Mouse (Mus musculus) forebrain, embryonic 12.5 days (tissue): ENCODE measurements around the gene Tsc22d4. TPM values are rescaled to one million over a fixed set of nuclear protein-coding genes. Genes with fewer than 3 reads are reported as not detected.

ENCODE experiments used
- ATAC-seq: fragments of 200-750 bp; cut with Nextera tagmentation; 2 replicates; pipeline ENCODE4 v1.8.0; 2017; ENCODE audit warnings: moderate TSS enrichment; ENCODE audit not compliant: low FRiP score
- H3K27ac ChIP-seq: fragments of 300-500 bp; sonication (generic); 2 replicates; pipeline ENCODE4 v1.5.1; 2016; ENCODE audit warnings: mild to moderate bottlenecking
- H3K27me3 ChIP-seq: fragments of 300-500 bp; sonication (generic); 2 replicates; pipeline ENCODE4 v1.6.1; 2016; ENCODE audit warnings: mild to moderate bottlenecking
- H3K36me3 ChIP-seq: fragments of 300-500 bp; sonication (generic); replicated peaks from 2 replicates; pipeline ENCODE4 v1.6.1; 2016; ENCODE audit warnings: mild to moderate bottlenecking
- H3K4me1 ChIP-seq: fragments of 300-500 bp; sonication (generic); 2 replicates; pipeline ENCODE4 v1.6.1; 2016
- H3K4me2 ChIP-seq: fragments of 300-500 bp; sonication (generic); 2 replicates; pipeline ENCODE4 v1.6.1; 2016; ENCODE audit warnings: mild to moderate bottlenecking, moderate library complexity
- H3K4me3 ChIP-seq: fragments of 300-500 bp; sonication (generic); replicated peaks from 2 replicates; pipeline ENCODE4 v1.5.1; 2016; ENCODE audit warnings: mild to moderate bottlenecking
- H3K9ac ChIP-seq: fragments of 300-500 bp; sonication (generic); 2 replicates; pipeline ENCODE4 v1.6.1; 2016; ENCODE audit warnings: mild to moderate bottlenecking
- H3K9me3 ChIP-seq: fragments of 300-500 bp; sonication (generic); 2 replicates; pipeline ENCODE4 v1.6.1; 2016
- WGBS: fragments of 180-500 bp; shearing (Covaris S2); methylation state at CpG from one replicate; pipeline ENCODE4 v1.1.7; 2016; 5-methylcytosine and 5-hydroxymethylcytosine counted together
- polyA plus RNA-seq: library from polyadenylated mRNA; unstranded; fragments of >200 nt; fragmentation: Nextera tagmentation; extraction: Ambion mirVana; gene quantifications from 2 replicates; pipeline ENCODE4 v1.2.1, GENCODE M21; 2016

Tsc22d4 gene
- polyA plus RNA-seq, 1 experiment from 2014 or later = 73.2 TPM

DNA sequence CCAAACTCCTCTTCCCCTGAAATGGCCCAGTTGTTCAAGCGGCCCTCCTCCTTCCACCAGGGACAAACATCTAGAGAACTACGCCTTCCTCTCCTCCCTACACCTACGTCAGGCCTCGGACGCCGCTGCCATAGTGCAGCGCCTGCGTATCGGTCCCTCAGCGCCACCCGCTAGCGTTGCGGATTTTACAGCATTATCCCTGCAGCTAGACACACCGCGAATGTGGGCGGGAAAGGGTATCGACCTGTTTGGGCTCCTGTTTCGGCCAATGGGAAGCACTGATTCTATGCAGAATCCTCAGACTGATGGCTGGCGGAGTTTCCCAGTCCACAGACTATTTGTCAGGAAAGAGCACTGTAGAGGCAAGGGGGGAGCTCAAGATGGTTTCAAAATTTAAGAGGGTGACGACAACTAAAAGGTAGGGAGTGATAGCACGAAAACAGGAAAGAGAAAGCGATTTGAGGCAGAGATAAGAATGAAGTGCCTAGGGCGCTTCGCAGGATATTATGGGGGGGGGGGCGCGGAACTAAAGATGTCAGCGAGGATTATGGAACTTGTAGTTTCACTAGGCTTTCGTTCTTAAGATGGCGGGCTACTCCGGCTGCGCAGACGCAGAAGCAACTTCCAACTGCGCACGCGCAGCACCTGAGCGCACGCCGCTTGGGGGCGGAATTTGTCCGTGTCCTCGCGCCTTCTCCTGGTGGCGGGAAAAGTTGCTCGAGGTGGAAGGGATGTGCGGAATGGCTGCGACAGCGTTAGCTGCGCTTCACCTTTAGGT is 41.8 kb downstream of the Tsc22d4 start, which contains the start of the genes Mepce and Zcwpw1:
TSS of gene Mepce (minus strand) at position 505 of the 778 bp plus-strand sequence.
TSS of gene Zcwpw1 (plus strand) at position 648 of the 778 bp plus-strand sequence.
- peak; percentile 69 for ATAC-seq
- Histone ChIP-seq H3K4me2 (peak within 1 kb of the TSS; percentile 92), H3K4me3 (peak within 1 kb of the TSS; percentile 95), H3K9ac (peak within 1 kb of the TSS; percentile 98), H3K27ac (peak within 1 kb of the TSS; percentile 98), H3K9me3 (no peaks in the 10 kb centered on the region), H3K36me3 (peaks cover 26% of the 10 kb centered on the region), H3K27me3 (peaks cover 7% of the 10 kb centered on the region; the same call in 1 of the 2 replicates), H3K4me1 (peaks cover 37% of the 10 kb centered on the region)
- under 1% methylated on average over 48 of the region's 48 CpGs for WGBS

DNA sequence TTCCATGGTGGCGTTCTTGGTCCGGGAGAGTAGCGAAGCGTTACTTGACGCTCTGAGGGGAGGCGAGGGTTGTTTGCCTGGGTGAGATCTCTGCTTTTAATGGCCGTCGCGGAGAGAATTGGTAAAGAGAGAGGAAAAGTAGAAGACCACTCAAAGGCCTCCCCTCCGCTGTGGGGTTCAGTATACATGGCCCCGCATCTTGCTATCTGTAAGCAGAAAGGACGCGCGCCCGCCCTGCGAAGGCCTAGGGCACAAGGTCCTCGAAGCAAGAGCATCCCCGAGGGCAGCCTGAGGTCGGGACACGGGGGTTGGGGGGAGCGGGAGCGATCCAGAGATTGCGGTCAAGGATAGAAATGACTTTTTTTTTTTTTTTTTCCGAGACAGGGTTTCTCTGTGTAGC is 42.6 kb downstream of the Tsc22d4 start:
- H3K9ac ChIP-seq = no peak overlapping the region
- no peak overlapping the region for H3K27ac ChIP-seq
- no peaks in the 10 kb centered on the region for H3K9me3 ChIP-seq
- peak overlapping the region; percentile 92 for H3K4me2 ChIP-seq
- H3K4me3 ChIP-seq = peak overlapping the region; percentile 95
- 77% methylated on average over 24 of the region's 24 CpGs for WGBS
- peaks cover 28% of the 10 kb centered on the region for H3K4me1 ChIP-seq
- ATAC-seq = no peak
- peaks cover 7% of the 10 kb centered on the region; the same call in 1 of the 2 replicates for H3K27me3 ChIP-seq
- H3K36me3 ChIP-seq = peaks cover 18% of the 10 kb centered on the region

DNA sequence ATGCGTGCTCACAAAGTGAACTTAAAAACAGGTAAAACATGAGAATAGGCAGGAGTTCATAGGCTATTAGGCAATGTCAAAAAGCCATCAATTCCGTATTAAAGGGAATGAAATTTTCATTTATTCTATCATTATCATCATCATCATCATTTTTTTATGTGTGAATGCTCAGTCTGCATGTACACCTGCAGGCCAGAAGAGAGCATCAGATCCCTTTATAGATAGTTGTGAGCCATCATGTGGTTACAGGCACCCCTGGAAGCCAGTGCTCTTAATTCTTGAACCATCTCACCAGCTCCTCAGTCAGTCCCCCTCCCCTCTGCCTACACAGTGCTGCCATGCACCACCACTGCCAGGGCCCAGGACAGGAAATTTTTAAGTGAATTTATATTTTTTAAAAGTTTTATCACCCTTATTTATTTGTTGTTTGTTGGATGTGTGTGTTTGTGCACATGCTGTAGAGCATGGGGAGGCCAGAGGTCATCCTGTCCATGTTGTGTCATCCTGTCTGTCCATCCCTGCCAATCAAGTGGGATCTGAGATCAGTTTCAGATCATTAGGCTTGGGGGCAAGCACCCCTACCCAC is 43.5 kb downstream of the Tsc22d4 start:
- 94% methylated on average over 2 of the region's 2 CpGs for WGBS
- Histone ChIP-seq H3K4me2 (no peak overlapping the region), H3K27me3 (peaks cover 7% of the 10 kb centered on the region; the same call in 1 of the 2 replicates), H3K9me3 (no peaks in the 10 kb centered on the region), H3K36me3 (peaks cover 9% of the 10 kb centered on the region), H3K9ac (no peak overlapping the region), H3K4me3 (no peak overlapping the region), H3K27ac (no peak overlapping the region), H3K4me1 (peaks cover 20% of the 10 kb centered on the region)
- no peak for ATAC-seq

DNA sequence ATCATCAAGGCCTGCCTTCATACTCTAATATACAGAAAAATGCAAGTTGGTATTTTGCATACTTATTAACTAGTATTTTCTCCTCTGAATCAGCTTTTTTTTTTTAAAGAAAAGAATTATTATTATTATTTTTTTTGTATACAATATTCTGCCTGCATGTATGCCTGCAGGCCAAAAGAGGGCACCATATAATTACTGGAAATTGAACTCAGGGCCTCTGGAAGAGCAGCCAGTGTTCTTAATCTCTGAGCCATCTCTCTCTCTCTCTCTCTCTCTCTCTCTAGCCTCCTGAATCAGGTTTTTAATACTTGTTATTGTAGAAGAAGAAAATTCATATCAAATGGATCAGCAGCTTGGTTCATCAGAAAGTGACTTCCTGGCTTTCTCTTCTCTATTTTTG is 46.0 kb downstream of the Tsc22d4 start:
- H3K36me3 ChIP-seq = no peaks in the 10 kb centered on the region
- no peak for ATAC-seq
- no peaks in the 10 kb centered on the region for H3K9me3 ChIP-seq
- H3K27ac ChIP-seq = no peak overlapping the region
- no peak overlapping the region for H3K9ac ChIP-seq
- 0 out of 2 replicates have a peak, but pooled peaks cover 6% of the 10 kb centered on the region for H3K4me1 ChIP-seq
- H3K4me3 ChIP-seq = no peak overlapping the region
- peaks cover 7% of the 10 kb centered on the region; the same call in 1 of the 2 replicates for H3K27me3 ChIP-seq
- no peak overlapping the region for H3K4me2 ChIP-seq

DNA sequence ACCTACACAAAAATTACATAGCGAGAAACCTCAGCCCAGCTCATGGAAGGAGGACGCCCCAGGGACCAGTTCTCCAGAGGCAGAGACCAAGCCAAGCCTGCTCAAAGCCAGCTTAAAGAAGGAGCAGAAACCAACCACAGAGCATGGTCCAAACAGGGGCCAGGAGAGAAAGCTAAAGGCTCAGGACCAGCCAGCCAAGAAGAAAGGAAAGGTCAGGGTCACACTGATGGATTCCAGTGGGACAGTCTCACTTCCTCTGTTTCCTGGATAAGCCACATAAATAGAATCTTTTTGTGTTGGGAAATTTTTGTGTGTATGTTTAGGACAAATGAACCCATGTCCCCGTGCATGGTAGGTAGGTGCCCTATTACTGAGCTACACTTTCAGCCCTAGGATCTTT is 51.1 kb downstream of the Tsc22d4 start:
- WGBS = 85% methylated on average over 3 of the region's 3 CpGs
- no peak overlapping the region for H3K27ac ChIP-seq

DNA sequence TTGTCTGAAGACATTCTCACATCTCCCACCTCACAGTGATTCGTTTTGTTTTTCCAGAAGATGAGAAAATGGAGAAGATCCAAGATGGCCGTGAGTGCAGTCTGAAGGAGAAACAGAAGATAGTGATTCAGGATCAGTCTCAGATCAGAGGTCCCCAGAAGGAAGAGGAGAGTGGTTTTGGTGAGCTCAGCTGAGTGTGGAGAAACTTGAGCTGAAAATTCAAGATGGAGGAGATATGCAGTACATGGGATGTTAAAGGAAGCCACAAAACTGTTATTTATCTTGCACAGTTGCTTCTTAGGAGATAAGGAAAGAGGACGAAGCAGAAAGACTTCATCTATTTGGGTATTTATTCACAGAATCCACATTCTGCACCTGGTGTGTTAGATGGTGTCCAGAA is 55.4 kb downstream of the Tsc22d4 start:
- H3K27ac ChIP-seq = no peak overlapping the region
- H3K4me1 ChIP-seq = no peaks in the 10 kb centered on the region
- no peaks in the 10 kb centered on the region for H3K36me3 ChIP-seq
- ATAC-seq = no peak
- no peak overlapping the region for H3K4me3 ChIP-seq
- H3K27me3 ChIP-seq = no peaks in the 10 kb centered on the region
- H3K9ac ChIP-seq = no peak overlapping the region
- no peaks in the 10 kb centered on the region for H3K9me3 ChIP-seq
- no peak overlapping the region for H3K4me2 ChIP-seq
- WGBS = 89% methylated on average over 3 of the region's 3 CpGs

More for the DNA sequence above, 51.1 kb downstream of the Tsc22d4 start:
- Histone ChIP-seq H3K4me2 (no peak overlapping the region), H3K9me3 (no peaks in the 10 kb centered on the region), H3K9ac (no peak overlapping the region), H3K4me3 (no peak overlapping the region), H3K4me1 (no peaks in the 10 kb centered on the region), H3K36me3 (no peaks in the 10 kb centered on the region), H3K27me3 (no peaks in the 10 kb centered on the region)
- ATAC-seq = no peak

DNA sequence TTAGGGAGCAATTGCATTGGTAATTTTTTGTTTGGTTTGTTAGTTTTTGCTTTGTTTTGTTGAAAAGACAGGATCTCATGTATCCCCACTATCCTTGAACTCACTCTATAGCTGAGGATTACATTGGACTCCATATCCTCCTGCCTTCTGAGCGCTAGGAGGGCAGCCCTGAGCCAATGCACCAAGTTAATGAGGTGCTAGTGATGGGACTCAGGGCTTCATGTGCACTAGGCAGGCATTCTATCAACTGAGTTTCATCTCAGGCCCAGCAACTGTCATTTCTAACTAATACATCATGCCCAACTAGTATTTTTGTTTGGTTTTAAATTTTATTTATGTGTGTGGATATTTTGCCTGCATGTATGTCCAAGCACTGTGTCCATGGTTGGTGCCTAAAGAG is 60.6 kb downstream of the Tsc22d4 start:
- Histone ChIP-seq H3K27ac (no peak overlapping the region), H3K36me3 (no peaks in the 10 kb centered on the region), H3K4me3 (no peak overlapping the region), H3K4me1 (no peaks in the 10 kb centered on the region), H3K4me2 (no peak overlapping the region), H3K27me3 (no peaks in the 10 kb centered on the region), H3K9ac (no peak overlapping the region), H3K9me3 (no peaks in the 10 kb centered on the region)
- no peak for ATAC-seq
- 77% methylated on average over 1 of the region's 1 CpGs for WGBS

DNA sequence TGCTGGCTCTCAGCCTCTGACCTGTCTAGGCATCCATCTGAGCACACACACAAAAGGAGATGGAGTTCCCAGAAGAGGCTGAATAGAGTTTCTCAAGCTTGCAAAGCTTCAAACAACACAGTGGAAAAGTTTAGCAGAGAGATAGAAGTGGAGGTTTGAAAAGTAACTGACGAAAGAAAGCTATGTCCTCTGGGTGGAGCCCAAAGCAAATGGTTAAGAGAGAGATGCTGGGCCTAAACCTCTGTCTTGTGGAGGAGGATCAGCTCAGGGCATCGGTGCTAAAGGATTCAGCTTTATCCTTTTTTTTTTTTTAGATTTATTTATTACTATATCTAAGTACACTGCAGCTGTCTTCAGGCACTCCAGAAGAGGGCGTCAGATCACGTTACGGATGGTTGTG is 62.8 kb downstream of the Tsc22d4 start:
- 86% methylated on average over 5 of the region's 5 CpGs for WGBS
- no peak for ATAC-seq
- Histone ChIP-seq H3K4me1 (no peaks in the 10 kb centered on the region), H3K27ac (no peak overlapping the region), H3K4me2 (no peak overlapping the region), H3K36me3 (no peaks in the 10 kb centered on the region), H3K9me3 (no peaks in the 10 kb centered on the region), H3K27me3 (no peaks in the 10 kb centered on the region), H3K4me3 (no peak overlapping the region), H3K9ac (no peak overlapping the region)

DNA sequence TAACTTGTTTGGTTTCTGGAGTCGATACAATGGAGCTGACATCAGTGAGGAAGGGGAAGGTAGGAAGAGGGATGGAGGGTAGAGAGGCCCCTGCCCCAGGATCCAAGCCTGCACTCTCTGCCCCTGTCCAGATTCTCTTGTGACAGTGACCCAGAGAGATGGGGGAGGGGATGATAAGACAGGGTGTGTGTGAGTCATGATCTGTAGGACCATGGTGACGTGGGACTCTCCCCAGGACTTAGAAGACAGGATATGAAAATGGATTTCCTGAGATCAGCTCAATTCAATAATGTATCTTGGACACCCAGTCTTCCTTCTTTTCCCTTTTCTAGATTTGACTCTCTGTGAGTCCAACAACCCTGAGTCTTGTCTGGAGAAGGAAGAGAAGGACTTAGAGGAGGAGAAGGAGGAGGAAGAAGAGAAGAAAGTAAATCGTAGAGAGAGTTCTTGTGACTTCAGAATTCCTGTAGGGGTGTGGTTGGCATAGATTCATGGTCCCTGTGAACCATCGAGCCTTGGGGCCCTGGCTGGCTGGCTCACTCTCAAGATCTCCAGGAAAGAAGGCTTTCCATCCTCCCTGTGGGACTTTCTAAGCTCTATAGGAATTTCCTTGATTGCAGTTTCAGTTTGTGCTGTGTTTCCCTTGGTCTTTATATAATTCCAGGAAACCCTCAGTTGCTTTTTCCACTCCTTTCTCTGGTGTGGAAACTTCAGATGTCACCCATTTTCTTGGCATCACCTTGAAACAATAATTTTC is 72.1 kb downstream of the Tsc22d4 start:
- no peak overlapping the region for H3K4me3 ChIP-seq
- H3K9ac ChIP-seq = no peak overlapping the region
- no peak overlapping the region for H3K4me2 ChIP-seq
- H3K36me3 ChIP-seq = no peaks in the 10 kb centered on the region
- H3K9me3 ChIP-seq = no peaks in the 10 kb centered on the region
- no peak for ATAC-seq
- no peaks in the 10 kb centered on the region for H3K27me3 ChIP-seq
- no peaks in the 10 kb centered on the region for H3K4me1 ChIP-seq
- WGBS = 79% methylated on average over 4 of the region's 4 CpGs
- no peak overlapping the region for H3K27ac ChIP-seq

Other genes with a start within 250 kb of the Tsc22d4 start
- gene Pop7, start 243.2 kb upstream of the Tsc22d4 start, polyA plus RNA-seq = 61.6 and 62.1 TPM in 2 replicates
- gene Gigyf1, start 227.2 kb upstream of the Tsc22d4 start, polyA plus RNA-seq = 18.7 TPM in 2 replicates
- 0.38 and 0.47 TPM in 2 replicates for gene Epo, start 212.5 kb upstream of the Tsc22d4 start, polyA plus RNA-seq
- 411 and 417 TPM in 2 replicates for gene Gnb2, start 212.2 kb upstream of the Tsc22d4 start, polyA plus RNA-seq
- gene Actl6b, start 192.2 kb upstream of the Tsc22d4 start, polyA plus RNA-seq = 76.1 and 80.3 TPM in 2 replicates
- gene Tfr2, start 175.9 kb upstream of the Tsc22d4 start, polyA plus RNA-seq = 1.1 and 1.7 TPM in 2 replicates
- 25.7 and 29.0 TPM in 2 replicates for gene Mospd3, start 144.7 kb upstream of the Tsc22d4 start, polyA plus RNA-seq
- gene Pcolce, start 131.9 kb upstream of the Tsc22d4 start, polyA plus RNA-seq = 30.6 and 39.7 TPM in 2 replicates
- gene Fbxo24, start 116.7 kb upstream of the Tsc22d4 start, polyA plus RNA-seq = 0.26 and 0.45 TPM in 2 replicates
- gene Lrch4, start 116.6 kb upstream of the Tsc22d4 start, polyA plus RNA-seq = 29.8 and 35.1 TPM in 2 replicates
- 9.6 and 10.1 TPM in 2 replicates for gene Gm20605, start 116.6 kb upstream of the Tsc22d4 start, polyA plus RNA-seq
- gene Sap25, start 104.4 kb upstream of the Tsc22d4 start, polyA plus RNA-seq = 9.0 and 10.5 TPM in 2 replicates
- gene Irs3, start 100.0 kb upstream of the Tsc22d4 start, polyA plus RNA-seq = not detected in 2 replicates
- gene Agfg2, start 61.0 kb upstream of the Tsc22d4 start, polyA plus RNA-seq = 28.2 and 31.1 TPM in 2 replicates
- 19.5 and 22.6 TPM in 2 replicates for gene Nyap1, start 4.1 kb upstream of the Tsc22d4 start, polyA plus RNA-seq
- 55.7 and 60.1 TPM in 2 replicates for gene Ppp1r35, start 33.1 kb downstream of the Tsc22d4 start, polyA plus RNA-seq
- gene Mepce, start 41.9 kb downstream of the Tsc22d4 start, polyA plus RNA-seq = 13.4 and 15.4 TPM in 2 replicates
- 14.6 and 15.2 TPM in 2 replicates for gene Zcwpw1, start 42.1 kb downstream of the Tsc22d4 start, polyA plus RNA-seq
- 0.13 and 0.22 TPM in 2 replicates for gene Pilra, start 90.6 kb downstream of the Tsc22d4 start, polyA plus RNA-seq
- gene Pilrb1, start 112.4 kb downstream of the Tsc22d4 start, polyA plus RNA-seq = not detected in 2 replicates
- not detected in 2 replicates for gene Pilrb2, start 126.1 kb downstream of the Tsc22d4 start, polyA plus RNA-seq
- gene Cyp3a13, start 175.9 kb downstream of the Tsc22d4 start, polyA plus RNA-seq = not detected in 2 replicates
- gene Gjc3, start 217.4 kb downstream of the Tsc22d4 start, polyA plus RNA-seq = not detected in 2 replicates
- not detected in 2 replicates for gene Azgp1, start 235.8 kb downstream of the Tsc22d4 start, polyA plus RNA-seq